Mouse (Mus musculus) heart, postnatal 0 days (tissue): ENCODE measurements around the gene Cnih3. TPM values are rescaled to one million over a fixed set of nuclear protein-coding genes. Genes with fewer than 3 reads are reported as not detected.

Experiments
- ATAC-seq: fragments of 200-750 bp; cut with Nextera tagmentation; 2 replicates; pipeline ENCODE4 v1.8.0; 2017; ENCODE audit warnings: low read depth, moderate number of reproducible peaks, moderate library complexity; ENCODE audit not compliant: insufficient read depth
- DNase-seq: peaks from one replicate; pipeline ENCODE4 v3.0.0-alpha.2; 2016; ENCODE audit warnings: low spot score
- H3K27ac ChIP-seq: fragments of 300-500 bp; sonication (generic); 2 replicates; pipeline ENCODE4 v1.5.1; 2014; ENCODE audit warnings: low read depth, mild to moderate bottlenecking
- H3K27me3 ChIP-seq: fragments of 300-500 bp; sonication (generic); 2 replicates; pipeline ENCODE4 v1.6.1; 2014; ENCODE audit warnings: low read length, mixed read lengths; ENCODE audit not compliant: control insufficient read depth, insufficient read depth
- H3K36me3 ChIP-seq: fragments of 300-500 bp; sonication (generic); replicated peaks from 2 replicates; pipeline ENCODE4 v1.6.1; 2014; ENCODE audit warnings: low read length, mixed read lengths; ENCODE audit not compliant: control insufficient read depth, insufficient read depth
- H3K4me1 ChIP-seq: fragments of 300-500 bp; sonication (generic); 2 replicates; pipeline ENCODE4 v1.6.1; 2014; ENCODE audit warnings: antibody characterized with exemption; ENCODE audit not compliant: control insufficient read depth, insufficient read depth
- H3K4me2 ChIP-seq: fragments of 300-500 bp; sonication (generic); 2 replicates; pipeline ENCODE4 v1.6.1; 2014; ENCODE audit warnings: low read depth, mild to moderate bottlenecking, low read length, moderate library complexity
- H3K4me3 ChIP-seq: fragments of 300-500 bp; sonication (generic); 2 replicates; pipeline ENCODE4 v1.5.1; 2014; ENCODE audit warnings: low read depth, low read length
- H3K9ac ChIP-seq: fragments of 300-500 bp; sonication (generic); replicated peaks from 2 replicates; pipeline ENCODE4 v1.6.1; 2014; ENCODE audit warnings: low read depth, low read length, mixed read lengths
- H3K9me3 ChIP-seq: fragments of 300-500 bp; sonication (generic); replicated peaks from 2 replicates; pipeline ENCODE4 v1.6.1; 2016; ENCODE audit warnings: low read length; ENCODE audit not compliant: control insufficient read depth
- CTCF ChIP-seq: IDR thresholded peaks from 2 replicates; pipeline ENCODE4 v1.5.1; 2016; ENCODE audit warnings: antibody characterized with exemption, control low read depth, low read depth
- EP300 ChIP-seq: IDR thresholded peaks from 2 replicates; pipeline ENCODE4 v1.6.1; 2016; ENCODE audit warnings: antibody characterized with exemption, low read depth
- WGBS: fragments of 180-500 bp; shearing (Covaris S2); extraction: QIAGEN DNeasy Blood & Tissue Kit; methylation state at CpG from one replicate; pipeline ENCODE4 v1.1.7; 2014; 5-methylcytosine and 5-hydroxymethylcytosine counted together
- polyA plus RNA-seq: library from polyadenylated mRNA; unstranded; fragments of >200 nt; fragmentation: Nextera tagmentation; extraction: Ambion mirVana; gene quantifications from 2 replicates; pipeline ENCODE4 v1.2.1, GENCODE M21; 2015
- total RNA-seq: library from RNA; depleted of rRNA; stranded (reverse); fragments of >200 nt; gene quantifications from 2 replicates; pipeline ENCODE4 v1.2.3, GENCODE M21; 2014; ENCODE audit warnings: low replicate concordance

The Cnih3 gene
- total and polyA plus RNA-seq, 2 experiments from 2014 or later = not detected

GRCm38 (mm10) chr1:181416841-181417240 lies 64.4 kb downstream of the Cnih3 start:
- WGBS = 46% methylated on average over 9 of the region's 9 CpGs
- H3K27ac ChIP-seq = no peak overlapping the region
- ATAC-seq (no peak), DNase-seq (no peak)
- H3K4me2 ChIP-seq = no peak overlapping the region
- no peak overlapping the region for H3K9ac ChIP-seq
- H3K4me3 ChIP-seq = no peak overlapping the region
- H3K36me3 ChIP-seq = no peaks in the 10 kb centered on the region
- H3K27me3 ChIP-seq = no peaks in the 10 kb centered on the region
- no peaks in the 10 kb centered on the region for H3K9me3 ChIP-seq
- TF ChIP-seq CTCF (no peak), EP300 (no peak)
- peaks cover 17% of the 10 kb centered on the region; the same call in 1 of the 2 replicates for H3K4me1 ChIP-seq

DNA sequence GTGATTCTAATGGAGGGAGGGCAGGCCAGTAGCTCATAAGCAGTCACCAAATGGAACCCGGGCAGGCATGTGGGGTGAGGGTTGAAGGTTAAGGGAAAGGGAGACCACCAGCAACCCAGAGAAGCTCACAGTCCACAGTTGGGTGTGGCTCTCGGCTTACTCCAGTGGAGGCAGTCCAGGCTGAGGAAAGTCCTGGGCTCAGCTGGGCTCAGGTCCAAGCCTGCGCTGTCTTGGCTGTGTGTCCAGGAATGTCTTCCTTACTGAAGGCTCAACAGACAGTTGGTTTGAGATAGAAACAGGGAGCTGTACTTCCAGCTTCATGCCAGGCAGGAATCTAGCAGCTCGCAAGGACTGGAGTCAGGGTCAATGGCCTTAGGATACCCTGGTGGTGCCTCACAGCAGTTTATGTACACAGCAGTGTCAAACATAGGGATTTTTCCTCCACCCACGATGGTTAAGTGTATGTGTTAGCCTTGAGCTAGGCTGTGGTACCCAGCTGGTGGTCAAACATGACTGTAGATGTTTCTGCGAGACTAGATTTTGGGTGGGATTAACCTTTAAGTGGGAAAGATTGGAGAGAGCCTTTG lies 65.6 kb downstream of the Cnih3 start:
- no peak overlapping the region for H3K4me2 ChIP-seq
- peak; percentile 58; the same call in 1 of the 2 replicates for ATAC-seq
- WGBS = 36% methylated on average over 6 of the region's 6 CpGs
- H3K9me3 ChIP-seq = no peaks in the 10 kb centered on the region
- DNase-seq = peak; percentile 22
- no peak overlapping the region for H3K9ac ChIP-seq
- H3K4me3 ChIP-seq = no peak overlapping the region
- no peaks in the 10 kb centered on the region for H3K27me3 ChIP-seq
- H3K27ac ChIP-seq = no peak overlapping the region
- no peaks in the 10 kb centered on the region for H3K36me3 ChIP-seq
- TF ChIP-seq EP300 (no peak), CTCF (no peak)
- H3K4me1 ChIP-seq = peaks cover 21% of the 10 kb centered on the region

GRCm38 (mm10) chr1:181420080-181420536 lies 67.7 kb downstream of the Cnih3 start:
- Histone ChIP-seq H3K4me1 (peaks cover 21% of the 10 kb centered on the region), H3K36me3 (no peaks in the 10 kb centered on the region), H3K4me2 (no peak overlapping the region), H3K4me3 (no peak overlapping the region), H3K27me3 (no peaks in the 10 kb centered on the region), H3K9ac (no peak overlapping the region), H3K27ac (no peak overlapping the region), H3K9me3 (no peaks in the 10 kb centered on the region)
- no peak for DNase-seq
- TF ChIP-seq EP300 (no peak), CTCF (no peak)
- no peak for ATAC-seq
- 56% methylated on average over 11 of the region's 11 CpGs for WGBS

DNA sequence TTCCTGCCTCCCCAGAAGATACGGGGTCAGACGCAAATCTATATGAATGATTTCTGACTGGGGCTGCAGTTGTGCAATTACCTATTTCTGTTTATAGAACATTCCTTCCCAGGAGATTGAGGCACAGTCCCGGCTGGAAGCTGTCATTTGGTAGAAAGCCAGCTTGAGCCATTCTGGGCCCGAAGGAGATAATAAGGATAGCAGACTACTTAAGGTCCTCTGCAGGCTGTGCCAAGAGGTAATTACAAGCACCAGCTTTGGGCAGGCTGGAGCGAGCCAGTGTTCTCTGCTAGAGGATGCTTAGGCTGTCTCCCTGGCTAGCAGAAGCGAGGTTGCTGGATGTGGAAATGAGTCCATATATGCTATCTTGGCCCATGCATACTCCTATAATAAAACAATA lies 70.4 kb downstream of the Cnih3 start:
- no peak for ATAC-seq

GRCm38 (mm10) chr1:181424922-181425321 lies 72.5 kb downstream of the Cnih3 start:
- TF ChIP-seq CTCF = no peak
- TF ChIP-seq EP300 = no peak
- no peaks in the 10 kb centered on the region for H3K9me3 ChIP-seq
- H3K36me3 ChIP-seq = no peaks in the 10 kb centered on the region
- H3K4me2 ChIP-seq = no peak overlapping the region
- 91% methylated on average over 3 of the region's 3 CpGs for WGBS
- H3K27me3 ChIP-seq = no peaks in the 10 kb centered on the region
- H3K27ac ChIP-seq = no peak overlapping the region
- ATAC-seq = no peak
- peaks cover 7% of the 10 kb centered on the region for H3K4me1 ChIP-seq
- no peak overlapping the region for H3K4me3 ChIP-seq
- H3K9ac ChIP-seq = no peak overlapping the region
- no peak for DNase-seq

More for the DNA sequence above, 70.4 kb downstream of the Cnih3 start:
- H3K27me3 ChIP-seq = no peaks in the 10 kb centered on the region
- no peak for DNase-seq
- no peak overlapping the region for H3K27ac ChIP-seq
- peaks cover 7% of the 10 kb centered on the region for H3K4me1 ChIP-seq
- H3K9ac ChIP-seq = no peak overlapping the region
- H3K36me3 ChIP-seq = no peaks in the 10 kb centered on the region
- 45% methylated on average over 6 of the region's 6 CpGs for WGBS
- H3K4me2 ChIP-seq = no peak overlapping the region
- no peak for TF ChIP-seq EP300
- no peak for TF ChIP-seq CTCF
- no peak overlapping the region for H3K4me3 ChIP-seq
- H3K9me3 ChIP-seq = no peaks in the 10 kb centered on the region

GRCm38 (mm10) chr1:181425388-181425787 lies 73.0 kb downstream of the Cnih3 start:
- Histone ChIP-seq H3K4me3 (no peak overlapping the region), H3K9me3 (no peaks in the 10 kb centered on the region), H3K27ac (no peak overlapping the region), H3K4me2 (no peak overlapping the region), H3K9ac (no peak overlapping the region), H3K27me3 (no peaks in the 10 kb centered on the region), H3K36me3 (no peaks in the 10 kb centered on the region), H3K4me1 (peaks cover 7% of the 10 kb centered on the region)
- ATAC-seq = no peak
- no peak for DNase-seq
- 72% methylated on average over 3 of the region's 3 CpGs for WGBS
- no peak for TF ChIP-seq EP300
- TF ChIP-seq CTCF = no peak
